Mouse (Mus musculus): ENCODE measurements around the gene Cpm. TPM values are rescaled to one million over a fixed set of nuclear protein-coding genes. Genes with fewer than 3 reads are reported as not detected.

Gene Cpm
- polyA plus RNA-seq, 1 experiment from 2014 or later, result 3.7 TPM

DNA sequence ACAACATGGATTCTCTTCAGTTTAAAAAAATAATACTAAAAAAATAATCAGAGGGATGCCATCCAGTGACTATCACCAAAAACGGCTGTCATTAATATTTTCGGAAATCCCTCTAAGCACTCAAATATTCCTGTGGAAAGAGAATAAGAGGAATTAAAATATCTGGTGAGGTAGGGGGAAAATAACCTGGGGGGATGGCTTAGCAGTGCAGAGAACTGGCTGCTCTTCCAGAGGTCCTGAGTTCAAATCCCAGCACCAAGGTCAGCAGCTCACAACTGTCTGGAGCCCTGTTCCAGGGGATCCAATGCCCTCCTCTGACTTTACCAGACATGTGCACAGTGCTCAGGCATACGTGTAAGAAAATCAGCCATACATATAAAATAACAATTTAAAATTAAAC, 37.1 kb downstream of the Cpm start:
- 93% methylated on average over 3 of the region's 3 CpGs for WGBS
- Histone ChIP-seq H3K36me3 (no peaks in the 10 kb centered on the region), H3K4me1 (peaks cover 3% of the 10 kb centered on the region; the same call in 1 of the 2 replicates), H3K9me3 (no peaks in the 10 kb centered on the region), H3K4me3 (no peak overlapping the region), H3K9ac (replicated peaks) (no peak overlapping the region), H3K27ac (replicated peaks) (no peak overlapping the region), H3K27me3 (no peaks in the 10 kb centered on the region), H3K4me2 (replicated peaks) (no peak overlapping the region)
- ATAC-seq (ENCODE audit: low FRiP score, low read depth), result no peak

DNA sequence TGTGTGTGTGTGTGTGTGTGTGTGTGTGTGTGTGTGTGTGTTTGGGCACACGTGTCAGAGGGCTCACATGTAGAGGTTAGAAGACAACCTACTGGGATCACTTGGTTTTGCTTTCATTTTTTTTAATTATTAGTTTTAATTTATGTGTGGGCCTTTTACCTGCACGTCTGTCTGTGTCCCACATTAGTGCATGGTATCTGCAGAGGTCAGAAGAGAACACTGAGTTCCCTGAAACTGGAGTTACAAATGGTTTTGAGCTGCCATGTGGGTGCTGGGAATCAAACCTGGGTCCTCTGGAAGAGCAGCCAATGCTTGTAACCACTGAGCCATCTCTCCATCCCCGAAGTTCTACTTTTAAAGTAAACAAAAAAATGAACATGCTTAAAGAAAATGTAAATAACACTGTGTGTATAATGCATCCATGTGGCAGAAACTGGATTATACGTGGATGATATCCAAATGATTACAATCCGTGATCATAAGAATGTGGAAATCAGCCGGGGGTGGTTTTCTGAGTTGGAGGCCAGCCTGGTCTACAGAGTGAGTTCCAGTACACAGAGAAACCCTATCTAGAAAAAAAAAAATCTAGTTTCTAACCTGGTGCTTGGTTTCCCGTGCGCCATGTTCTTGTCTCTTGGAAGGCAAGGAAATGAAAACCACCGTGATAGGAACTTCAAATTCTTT, 37.8 kb downstream of the Cpm start:
- Histone ChIP-seq H3K9me3 (no peaks in the 10 kb centered on the region), H3K4me3 (no peak overlapping the region), H3K9ac (replicated peaks) (no peak overlapping the region), H3K36me3 (no peaks in the 10 kb centered on the region), H3K4me1 (peaks cover 3% of the 10 kb centered on the region; the same call in 1 of the 2 replicates), H3K4me2 (replicated peaks) (no peak overlapping the region), H3K27ac (replicated peaks) (no peak overlapping the region), H3K27me3 (no peaks in the 10 kb centered on the region; the same call in 1 of the 2 replicates)
- WGBS, result 92% methylated on average over 9 of the region's 9 CpGs
- ATAC-seq (ENCODE audit: low FRiP score, low read depth), result no peak

DNA sequence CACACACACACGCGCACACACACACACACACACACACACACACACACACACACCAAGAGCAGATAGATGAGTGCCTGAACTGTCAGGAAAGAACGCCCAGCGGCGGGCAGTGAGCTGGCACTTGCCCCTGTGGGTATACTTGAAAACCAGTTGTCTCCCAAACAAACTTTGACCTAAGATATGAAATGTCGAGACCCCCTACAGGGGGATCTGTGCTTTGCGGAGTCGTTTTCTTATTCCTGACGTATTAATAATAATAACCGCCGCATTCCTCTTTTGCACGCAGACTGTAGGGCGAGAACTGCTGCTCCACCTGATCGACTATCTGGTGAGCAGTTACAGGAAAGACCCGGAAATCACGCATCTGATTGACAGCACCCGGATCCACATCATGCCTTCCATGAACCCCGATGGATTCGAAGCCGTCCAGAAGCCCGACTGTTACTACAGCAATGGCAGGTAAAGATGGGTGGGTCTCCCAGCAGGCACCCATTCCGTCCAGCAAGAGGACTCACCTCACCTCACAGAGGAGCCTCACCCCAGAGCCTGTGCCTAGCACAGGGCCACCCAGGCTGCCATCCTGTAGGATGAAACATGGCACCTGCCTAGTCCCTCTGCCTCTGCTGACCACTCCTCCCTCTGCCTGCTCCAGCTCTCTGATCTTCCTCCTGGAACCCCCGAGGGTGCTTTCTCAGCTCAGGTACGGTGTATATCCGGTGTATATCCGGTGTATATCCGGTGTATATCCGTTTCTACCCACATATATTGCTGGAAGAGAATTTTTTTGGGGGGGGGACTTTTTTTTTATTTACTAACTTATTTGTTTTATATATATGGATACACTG, 38.6 kb downstream of the Cpm start:
- H3K9ac ChIP-seq (replicated peaks), result no peak overlapping the region
- no peak overlapping the region for H3K27ac ChIP-seq (replicated peaks)
- 95% methylated on average over 28 of the region's 28 CpGs for whole genome bisulfite sequencing
- no peaks in the 10 kb centered on the region; the same call in 1 of the 2 replicates for H3K27me3 ChIP-seq
- H3K36me3 ChIP-seq, result no peaks in the 10 kb centered on the region
- no peak overlapping the region for H3K4me3 ChIP-seq
- H3K9me3 ChIP-seq, result no peaks in the 10 kb centered on the region
- ATAC-seq (ENCODE audit: low FRiP score, low read depth), result no peak
- H3K4me2 ChIP-seq (replicated peaks), result no peak overlapping the region
- H3K4me1 ChIP-seq, result peaks cover 3% of the 10 kb centered on the region; the same call in 1 of the 2 replicates

DNA sequence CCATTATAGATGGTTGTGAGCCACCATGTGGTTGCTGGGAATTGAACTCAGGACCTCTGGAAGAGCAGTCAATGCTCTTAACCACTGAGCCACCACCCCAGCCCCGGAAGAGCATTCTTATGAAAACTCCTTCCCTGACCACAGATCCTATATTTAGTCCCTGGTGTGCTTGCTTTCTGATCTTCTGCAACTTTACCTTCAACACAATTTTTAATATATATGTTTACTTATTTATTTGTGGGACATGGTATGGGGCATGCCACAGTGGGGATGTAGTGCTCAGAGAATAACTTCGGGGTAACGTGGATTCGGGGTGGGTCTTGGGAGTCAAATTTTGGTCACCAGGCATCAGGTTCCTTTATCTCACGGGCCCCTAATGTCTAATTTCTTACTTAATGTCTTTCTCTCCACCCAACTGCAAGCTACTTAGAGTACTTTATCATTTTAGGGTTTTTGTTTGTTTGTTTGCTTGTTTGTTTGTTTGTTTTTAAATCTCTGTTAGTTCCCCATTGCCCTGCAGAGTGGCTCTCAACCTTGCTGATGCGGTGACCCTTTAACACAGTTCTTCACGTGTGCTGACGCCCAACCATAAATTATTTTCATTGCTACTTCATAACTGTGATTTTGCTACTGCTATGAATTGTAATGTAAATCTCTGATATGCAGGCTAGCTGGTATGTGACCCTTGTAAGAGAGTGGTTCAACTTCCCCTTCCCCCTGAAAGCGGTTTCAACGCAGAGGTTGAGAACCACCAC, 39.4 kb downstream of the Cpm start:
- H3K4me2 ChIP-seq (replicated peaks), result no peak overlapping the region
- no peaks in the 10 kb centered on the region for H3K36me3 ChIP-seq
- no peak overlapping the region for H3K27ac ChIP-seq (replicated peaks)
- H3K27me3 ChIP-seq, result no peaks in the 10 kb centered on the region; the same call in 1 of the 2 replicates
- H3K9me3 ChIP-seq, result no peaks in the 10 kb centered on the region
- H3K4me3 ChIP-seq, result no peak overlapping the region
- H3K9ac ChIP-seq (replicated peaks), result no peak overlapping the region
- WGBS, result 89% methylated on average over 10 of the region's 10 CpGs
- no peaks in the 10 kb centered on the region; the same call in 1 of the 2 replicates for H3K4me1 ChIP-seq
- no peak for ATAC-seq (ENCODE audit: low FRiP score, low read depth)

DNA sequence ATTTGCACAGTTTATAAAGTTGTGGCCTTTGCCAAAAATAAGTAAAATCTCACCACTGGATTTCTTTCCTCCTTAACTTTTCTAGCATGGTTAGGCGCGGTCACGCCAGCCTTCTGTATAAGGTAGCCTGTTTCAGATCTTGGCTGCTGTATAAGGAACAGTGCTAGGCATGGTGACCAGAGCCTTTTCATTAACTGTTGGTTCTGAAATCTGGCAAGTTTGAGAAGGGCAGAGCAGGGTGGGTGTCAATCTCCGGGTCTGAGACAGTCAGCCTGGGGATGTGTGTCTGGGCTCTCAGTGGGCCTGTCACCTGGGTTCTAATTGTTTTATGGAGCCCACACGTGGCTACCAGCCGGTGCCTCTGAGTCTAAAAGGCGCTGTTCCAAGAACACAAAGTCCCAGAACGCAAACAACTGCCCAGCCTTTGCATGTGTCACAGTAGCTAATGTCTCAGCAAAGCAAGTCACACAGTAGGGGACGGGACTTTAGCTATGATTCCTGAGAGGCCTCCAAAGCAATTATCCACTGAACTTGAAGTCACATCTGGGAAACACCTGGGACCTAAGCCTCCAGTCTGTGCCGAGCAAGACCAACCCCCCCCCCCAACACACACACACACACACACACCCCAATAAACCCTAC, 40.3 kb downstream of the Cpm start:
- Histone ChIP-seq H3K27me3 (peaks cover 5% of the 10 kb centered on the region; the same call in 1 of the 2 replicates), H3K27ac (replicated peaks) (no peak overlapping the region), H3K4me3 (no peak overlapping the region), H3K9me3 (no peaks in the 10 kb centered on the region), H3K9ac (replicated peaks) (no peak overlapping the region), H3K4me1 (no peaks in the 10 kb centered on the region), H3K4me2 (replicated peaks) (no peak overlapping the region), H3K36me3 (no peaks in the 10 kb centered on the region)
- no peak for ATAC-seq (ENCODE audit: low FRiP score, low read depth)
- whole genome bisulfite sequencing, result 75% methylated on average over 10 of the region's 10 CpGs

DNA sequence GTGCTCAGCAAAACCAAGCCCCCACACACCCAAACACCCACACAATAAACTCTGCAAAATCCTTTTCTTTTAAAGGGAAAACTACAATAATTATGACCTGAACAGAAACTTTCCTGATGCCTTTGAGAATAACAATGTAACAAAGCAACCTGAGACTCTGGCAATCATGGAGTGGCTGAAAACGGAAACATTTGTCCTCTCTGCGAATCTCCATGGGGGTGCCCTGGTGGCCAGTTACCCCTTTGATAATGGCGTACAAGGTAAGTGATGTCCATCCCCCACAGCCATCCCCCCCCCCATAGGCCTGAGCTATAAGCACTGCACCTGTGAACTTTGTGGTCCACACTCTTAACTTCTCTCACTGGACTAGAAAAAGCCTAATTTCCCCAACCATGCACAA, 40.8 kb downstream of the Cpm start:
- H3K36me3 ChIP-seq, result no peaks in the 10 kb centered on the region
- no peak overlapping the region for H3K4me2 ChIP-seq (replicated peaks)
- H3K27me3 ChIP-seq, result peaks cover 5% of the 10 kb centered on the region; the same call in 1 of the 2 replicates
- no peak overlapping the region for H3K9ac ChIP-seq (replicated peaks)
- H3K9me3 ChIP-seq, result no peaks in the 10 kb centered on the region
- no peak for ATAC-seq (ENCODE audit: low FRiP score, low read depth)
- WGBS, result 78% methylated on average over 3 of the region's 3 CpGs
- H3K27ac ChIP-seq (replicated peaks), result no peak overlapping the region
- H3K4me1 ChIP-seq, result no peaks in the 10 kb centered on the region
- no peak overlapping the region for H3K4me3 ChIP-seq

DNA sequence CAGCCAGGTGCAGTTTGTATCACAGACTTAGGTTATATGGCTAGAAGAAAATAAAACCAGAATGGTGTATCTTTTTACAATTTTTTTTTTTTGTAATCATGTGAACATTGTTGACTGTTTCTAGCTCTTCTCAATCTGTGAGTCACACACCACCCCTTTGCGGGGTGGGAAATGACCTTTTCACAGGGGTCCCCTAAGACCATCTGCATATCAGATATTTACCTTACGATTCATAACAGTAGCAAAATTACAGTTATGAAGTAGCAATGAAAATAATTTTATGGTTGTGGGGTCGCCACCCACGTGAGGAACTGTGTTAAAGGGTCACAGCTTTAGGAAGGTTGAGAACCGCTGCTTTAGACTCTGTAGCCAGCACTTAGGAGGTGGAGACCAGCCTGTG, 41.5 kb downstream of the Cpm start:
- 84% methylated on average over 5 of the region's 5 CpGs for WGBS
- no peak overlapping the region for H3K27ac ChIP-seq (replicated peaks)
- H3K9ac ChIP-seq (replicated peaks), result no peak overlapping the region
- no peak overlapping the region for H3K4me3 ChIP-seq
- peaks cover 5% of the 10 kb centered on the region; the same call in 1 of the 2 replicates for H3K27me3 ChIP-seq
- H3K4me2 ChIP-seq (replicated peaks), result no peak overlapping the region
- H3K36me3 ChIP-seq, result no peaks in the 10 kb centered on the region
- H3K4me1 ChIP-seq, result 0 out of 2 replicates have a peak, but pooled peaks cover 5% of the 10 kb centered on the region
- no peaks in the 10 kb centered on the region for H3K9me3 ChIP-seq
- ATAC-seq (ENCODE audit: low FRiP score, low read depth), result no peak

DNA sequence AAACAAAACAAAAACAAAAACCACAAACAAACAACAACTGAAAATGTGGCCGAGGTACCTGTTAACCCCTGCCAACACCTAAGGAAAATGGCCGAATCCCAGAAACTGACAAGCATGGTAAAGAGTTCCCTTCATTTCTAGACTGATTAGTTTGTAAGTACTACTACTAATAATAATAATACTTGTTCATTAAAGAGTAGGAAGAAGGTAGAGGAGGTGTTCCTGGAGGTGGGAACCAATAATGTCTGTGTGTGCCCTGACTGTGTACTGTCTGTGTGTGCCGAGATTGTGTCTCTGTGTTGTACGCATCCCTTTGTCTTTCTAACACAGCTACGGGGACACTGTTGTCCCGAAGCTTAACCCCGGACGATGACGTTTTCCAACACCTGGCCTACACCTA, 42.0 kb downstream of the Cpm start:
- WGBS, result 88% methylated on average over 9 of the region's 9 CpGs
- peaks cover 5% of the 10 kb centered on the region; the same call in 1 of the 2 replicates for H3K27me3 ChIP-seq
- no peak overlapping the region for H3K9ac ChIP-seq (replicated peaks)
- no peak for ATAC-seq (ENCODE audit: low FRiP score, low read depth)
- H3K4me2 ChIP-seq (replicated peaks), result no peak overlapping the region
- H3K4me1 ChIP-seq, result 0 out of 2 replicates have a peak, but pooled peaks cover 5% of the 10 kb centered on the region
- no peaks in the 10 kb centered on the region for H3K9me3 ChIP-seq
- no peak overlapping the region for H3K27ac ChIP-seq (replicated peaks)
- H3K36me3 ChIP-seq, result no peaks in the 10 kb centered on the region
- H3K4me3 ChIP-seq, result no peak overlapping the region

DNA sequence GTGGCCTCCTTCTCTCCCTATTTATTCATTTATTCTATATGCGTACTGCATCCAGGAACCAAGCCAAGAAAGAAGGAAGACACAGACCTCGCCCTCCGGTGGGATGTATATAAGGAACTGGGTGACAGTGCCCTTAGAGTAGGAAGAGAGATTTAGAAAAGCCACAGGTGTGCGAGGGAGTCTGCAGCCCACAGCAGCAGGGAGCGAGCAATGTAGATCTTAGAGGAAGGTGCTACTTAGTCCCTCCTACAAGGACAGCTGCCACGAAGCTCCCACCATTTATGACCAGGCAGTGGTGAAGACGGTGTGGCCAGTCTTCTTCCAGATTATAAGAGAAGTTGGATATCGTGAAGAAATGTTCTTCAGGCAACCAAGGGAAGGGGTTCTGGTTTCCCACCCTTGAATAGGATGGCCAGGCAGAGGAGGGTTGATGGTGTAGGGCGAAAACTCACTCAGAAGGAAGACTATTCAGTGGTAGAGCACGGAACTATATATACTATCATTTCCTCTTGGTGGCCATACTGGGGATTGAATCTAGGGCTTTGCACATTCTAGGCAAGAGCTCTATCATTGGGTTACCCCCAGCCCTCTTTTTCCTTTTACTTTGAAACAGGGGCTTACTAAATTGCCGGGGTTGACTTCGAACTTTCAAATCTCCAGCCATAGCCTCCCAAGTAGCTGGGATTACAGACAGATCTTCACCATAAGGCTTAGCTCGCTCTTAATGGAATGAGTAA, 42.8 kb downstream of the Cpm start:
- 0 out of 2 replicates have a peak, but pooled peaks cover 8% of the 10 kb centered on the region for H3K4me1 ChIP-seq
- WGBS, result 87% methylated on average over 13 of the region's 13 CpGs
- H3K9ac ChIP-seq (replicated peaks), result no peak overlapping the region
- no peak overlapping the region for H3K4me3 ChIP-seq
- peaks cover 5% of the 10 kb centered on the region; the same call in 1 of the 2 replicates for H3K27me3 ChIP-seq
- no peaks in the 10 kb centered on the region for H3K36me3 ChIP-seq
- ATAC-seq (ENCODE audit: low FRiP score, low read depth), result no peak
- H3K27ac ChIP-seq (replicated peaks), result no peak overlapping the region
- no peaks in the 10 kb centered on the region for H3K9me3 ChIP-seq
- H3K4me2 ChIP-seq (replicated peaks), result no peak overlapping the region

DNA sequence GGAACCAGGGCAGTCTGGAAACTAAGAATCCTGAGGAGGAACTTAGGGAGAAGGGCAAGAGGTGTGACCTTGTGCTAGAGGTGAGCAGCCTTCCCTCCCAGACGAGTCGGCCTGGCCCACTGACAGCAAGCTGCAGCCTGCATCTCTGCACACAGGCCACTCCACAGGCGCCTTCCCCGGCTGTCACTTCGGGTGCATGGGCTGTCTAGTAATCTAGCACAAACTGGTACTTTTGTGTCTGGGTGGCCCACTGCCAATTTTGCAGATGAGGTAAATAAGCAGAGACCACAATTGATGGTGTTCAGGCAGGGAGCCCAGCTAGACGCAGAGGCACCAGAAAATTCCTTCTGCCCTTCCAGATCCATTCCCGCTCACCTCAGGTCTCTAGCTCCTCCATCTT, 43.4 kb downstream of the Cpm start:
- H3K36me3 ChIP-seq, result no peaks in the 10 kb centered on the region
- H3K9ac ChIP-seq (replicated peaks), result no peak overlapping the region
- 77% methylated on average over 7 of the region's 7 CpGs for WGBS
- H3K4me3 ChIP-seq, result no peak overlapping the region
- peaks cover 8% of the 10 kb centered on the region; the same call in 1 of the 2 replicates for H3K27me3 ChIP-seq
- no peak overlapping the region for H3K4me2 ChIP-seq (replicated peaks)
- H3K27ac ChIP-seq (replicated peaks), result no peak overlapping the region
- H3K9me3 ChIP-seq, result no peaks in the 10 kb centered on the region
- ATAC-seq (ENCODE audit: low FRiP score, low read depth), result no peak
- H3K4me1 ChIP-seq, result 0 out of 2 replicates have a peak, but pooled peaks cover 8% of the 10 kb centered on the region

DNA sequence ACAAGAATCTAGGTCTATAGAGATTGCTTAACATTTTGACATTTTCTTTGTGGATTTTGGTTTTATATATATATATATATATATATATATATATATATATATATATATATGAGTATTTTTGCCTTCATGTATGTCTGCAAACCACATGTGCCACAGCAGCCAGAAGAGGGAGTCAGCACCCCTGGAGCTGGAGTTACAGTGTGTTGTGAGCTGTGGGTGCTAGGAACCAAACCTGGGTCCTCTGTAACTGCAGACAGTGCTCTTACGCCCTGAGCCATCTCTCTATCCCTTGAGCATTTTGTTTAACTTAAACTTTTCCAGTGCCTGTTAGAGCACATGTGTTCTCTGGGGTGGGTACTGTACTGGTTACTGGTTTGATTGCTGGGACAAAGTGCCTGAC, 44.6 kb downstream of the Cpm start:
- no peak overlapping the region for H3K9ac ChIP-seq (replicated peaks)
- no peak overlapping the region for H3K4me3 ChIP-seq
- H3K36me3 ChIP-seq, result no peaks in the 10 kb centered on the region
- H3K4me2 ChIP-seq (replicated peaks), result no peak overlapping the region
- H3K9me3 ChIP-seq, result no peaks in the 10 kb centered on the region
- WGBS, result 84% methylated on average over 1 of the region's 1 CpGs
- H3K4me1 ChIP-seq, result 0 out of 2 replicates have a peak, but pooled peaks cover 8% of the 10 kb centered on the region
- peaks cover 15% of the 10 kb centered on the region for H3K27me3 ChIP-seq
- no peak for ATAC-seq (ENCODE audit: low FRiP score, low read depth)
- no peak overlapping the region for H3K27ac ChIP-seq (replicated peaks)

All from midbrain, embryonic 12.5 days (tissue).